Mouse (Mus musculus) central nervous system, embryonic 18 days (tissue): Measurements from ENCODE around the gene Shb. TPM values are rescaled to one million over a fixed set of nuclear protein-coding genes. Genes with fewer than 3 reads are reported as not detected.

Experiments
- polyA plus RNA-seq: library from polyadenylated mRNA; depleted of rRNA; stranded (reverse); fragments of >200 nt; gene quantifications from 2 replicates; pipeline ENCODE4 v1.2.3, GENCODE M21; 2012; rRNA removed

Gene Shb
- 25.4 and 30.5 TPM in 2 replicates for polyA plus RNA-seq

GRCm38 (mm10) chr4:45532375-45532774 is at the start of gene Shb:
Shb (minus strand) TSS chr4:45532470.

GRCm38 (mm10) chr4:45408427-45409132 is 123.7 kb downstream of the Shb start, which contains the start of gene Slc25a51:
Slc25a51 (minus strand) TSS chr4:45408766.

Other genes starting within 250 kb of the Shb start
- 17.4 and 18.1 TPM in 2 replicates for gene Trmt10b, start 235.3 kb downstream of the Shb start, polyA plus RNA-seq
- 10.8 and 11.7 TPM in 2 replicates for gene Dcaf10, start 190.4 kb downstream of the Shb start, polyA plus RNA-seq
- gene Exosc3, start 189.7 kb downstream of the Shb start, polyA plus RNA-seq, result 22.9 and 26.0 TPM in 2 replicates
- 121 and 131 TPM in 2 replicates for gene Slc25a51, start 123.7 kb downstream of the Shb start, polyA plus RNA-seq